Mouse (Mus musculus): ENCODE data around the gene Polrmt. TPM values are rescaled to one million over a fixed set of nuclear protein-coding genes. Genes with fewer than 3 reads are reported as not detected.
A peak's percentile ranks its signal among the peaks of the same experiment; 100 is the strongest.

Polrmt gene
- polyA plus RNA-seq, 1 experiment from 2014 or later = 58.6 TPM

DNA sequence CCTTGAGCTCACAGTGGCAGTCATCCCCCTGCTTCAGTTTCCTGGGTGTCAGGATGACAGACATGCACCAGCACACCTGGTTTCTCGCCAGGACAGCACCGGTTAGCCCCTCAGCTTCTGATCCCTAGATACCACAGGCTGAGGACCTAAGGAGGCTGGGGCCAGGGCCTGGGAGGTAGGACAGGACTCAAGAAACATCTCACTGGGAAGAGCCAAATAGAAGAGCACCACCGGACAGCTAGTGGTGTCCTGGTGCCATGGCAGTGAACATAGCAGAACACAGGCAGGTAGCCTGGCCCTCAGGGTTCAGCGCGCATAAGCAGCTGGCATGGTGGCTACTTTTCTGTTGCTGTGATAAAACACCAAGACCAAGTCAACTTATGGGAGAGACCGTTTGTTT, 47.9 kb downstream of the Polrmt start:
- DNase-seq (ENCODE audit: low spot score) = no peak
- 92% methylated on average over 6 of the region's 6 CpGs for WGBS
- H3K4me3 ChIP-seq = no peak overlapping the region
- no peaks in the 10 kb centered on the region for H3K9me3 ChIP-seq (replicated peaks)
- no peaks in the 10 kb centered on the region for H3K27me3 ChIP-seq (ENCODE audit: low read depth, poor library complexity, severe bottlenecking)
- H3K4me1 ChIP-seq = peaks cover 28% of the 10 kb centered on the region
- H3K36me3 ChIP-seq = no peaks in the 10 kb centered on the region
- H3K27ac ChIP-seq = no peak overlapping the region

DNA sequence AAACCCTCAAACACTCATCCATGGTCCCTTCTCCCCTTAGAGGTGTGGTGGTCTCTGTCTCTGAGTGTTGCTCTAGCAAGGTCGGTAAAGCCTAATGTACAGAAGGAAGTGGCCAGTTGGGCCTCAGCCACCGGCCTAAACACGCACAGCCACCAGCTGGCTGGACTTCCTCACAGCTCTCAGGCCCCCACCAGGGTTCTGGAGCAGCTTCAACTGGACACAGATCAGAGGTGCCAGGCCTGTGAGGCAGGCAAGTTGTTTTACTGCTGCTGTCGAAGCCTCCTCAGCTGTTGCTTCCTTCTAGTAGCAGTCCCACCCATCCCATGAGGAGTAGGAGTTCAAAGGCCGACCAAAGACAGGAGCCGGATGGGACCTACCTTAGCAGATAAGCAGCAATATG, 48.5 kb downstream of the Polrmt start:
- peaks cover 28% of the 10 kb centered on the region for H3K4me1 ChIP-seq
- DNase-seq (ENCODE audit: low spot score) = no peak
- H3K9me3 ChIP-seq (replicated peaks) = no peaks in the 10 kb centered on the region
- 82% methylated on average over 6 of the region's 6 CpGs for WGBS
- peak overlapping the region; percentile 28; the same call in 1 of the 2 replicates for H3K27ac ChIP-seq
- H3K27me3 ChIP-seq (ENCODE audit: low read depth, poor library complexity, severe bottlenecking) = no peaks in the 10 kb centered on the region
- H3K36me3 ChIP-seq = no peaks in the 10 kb centered on the region
- no peak overlapping the region for H3K4me3 ChIP-seq

DNA sequence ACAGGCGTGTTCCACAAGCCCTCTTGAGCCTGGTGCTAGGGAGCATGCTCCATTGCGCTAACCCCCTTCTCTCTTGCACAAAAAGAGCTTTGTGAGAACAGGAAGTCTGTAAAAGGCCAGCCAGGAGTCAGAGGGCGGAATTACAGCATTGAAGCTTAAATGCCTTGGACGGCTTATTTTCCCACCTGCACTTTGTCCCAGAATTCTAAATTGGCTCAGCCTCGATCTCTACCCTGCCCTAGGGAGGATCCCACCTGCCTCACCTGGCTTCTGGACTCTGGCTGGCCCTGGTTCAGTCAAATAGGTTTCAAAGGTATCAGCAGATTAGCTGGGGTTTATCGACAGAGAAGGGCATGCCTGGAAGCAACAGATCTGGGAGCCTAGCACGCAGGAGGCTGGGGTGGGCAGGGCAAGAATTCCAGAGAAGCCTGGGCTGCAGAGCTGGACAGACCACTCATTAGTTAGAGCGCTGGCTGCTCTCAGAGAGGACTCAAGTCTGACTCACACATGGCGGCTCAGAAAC, 50.2 kb downstream of the Polrmt start:
- peaks cover 22% of the 10 kb centered on the region for H3K4me1 ChIP-seq
- DNase-seq (ENCODE audit: low spot score) = no peak
- H3K4me3 ChIP-seq = no peak overlapping the region
- peaks cover 2% of the 10 kb centered on the region; the same call in 1 of the 2 replicates for H3K36me3 ChIP-seq
- no peaks in the 10 kb centered on the region for H3K9me3 ChIP-seq (replicated peaks)
- no peaks in the 10 kb centered on the region for H3K27me3 ChIP-seq (ENCODE audit: low read depth, poor library complexity, severe bottlenecking)
- WGBS = 62% methylated on average over 9 of the region's 9 CpGs
- H3K27ac ChIP-seq = peak overlapping the region; percentile 81

DNA sequence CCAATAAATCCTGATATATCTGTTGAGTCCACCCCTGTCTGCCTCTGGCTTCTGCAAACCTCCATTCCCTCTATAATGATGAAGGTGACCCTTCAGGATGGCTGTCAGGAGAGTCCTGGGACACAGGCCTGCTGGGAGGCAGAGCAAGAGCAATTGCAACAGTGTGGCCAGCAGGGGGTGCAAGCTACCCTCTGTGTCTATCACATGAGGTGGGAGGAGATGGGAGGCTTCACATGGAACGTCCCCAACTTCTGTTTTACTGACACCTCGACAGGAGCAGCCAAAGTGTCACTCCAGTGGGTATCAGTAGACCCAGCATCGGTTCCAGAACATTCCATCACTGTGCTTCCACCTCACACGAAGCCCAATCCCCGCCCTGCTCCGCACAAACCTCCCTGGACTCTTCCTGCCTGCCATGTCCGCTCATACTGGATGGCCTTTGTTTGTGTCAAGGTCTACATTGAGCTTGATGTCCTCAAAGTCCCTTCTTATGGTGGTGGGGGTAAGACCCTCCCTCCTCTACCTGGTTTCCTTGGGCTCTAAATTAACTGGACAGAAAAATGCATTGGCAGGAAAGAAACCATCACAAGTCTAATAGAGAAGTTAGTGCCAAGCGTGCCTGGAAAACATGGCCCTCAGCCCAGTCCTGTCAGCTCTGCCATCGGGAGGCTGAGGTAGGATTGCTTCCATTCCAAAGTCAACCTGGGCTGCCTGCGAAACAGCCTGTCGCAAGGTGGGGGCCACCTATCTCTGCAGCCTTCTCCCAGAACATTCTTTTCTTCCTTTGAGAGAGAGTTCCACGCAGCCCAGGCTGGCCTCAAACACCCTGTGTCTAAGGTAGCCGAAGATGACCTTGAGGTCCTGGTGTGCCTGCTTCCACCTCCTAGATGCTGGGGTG, 50.9 kb downstream of the Polrmt start:
- no peaks in the 10 kb centered on the region for H3K27me3 ChIP-seq (ENCODE audit: low read depth, poor library complexity, severe bottlenecking)
- peak overlapping the region; percentile 81; the same call in 1 of the 2 replicates for H3K27ac ChIP-seq
- peak; percentile 79 for DNase-seq (ENCODE audit: low spot score)
- no peaks in the 10 kb centered on the region for H3K9me3 ChIP-seq (replicated peaks)
- peaks cover 2% of the 10 kb centered on the region; the same call in 1 of the 2 replicates for H3K36me3 ChIP-seq
- H3K4me3 ChIP-seq = no peak overlapping the region
- WGBS = 71% methylated on average over 13 of the region's 13 CpGs
- H3K4me1 ChIP-seq = peaks cover 15% of the 10 kb centered on the region

DNA sequence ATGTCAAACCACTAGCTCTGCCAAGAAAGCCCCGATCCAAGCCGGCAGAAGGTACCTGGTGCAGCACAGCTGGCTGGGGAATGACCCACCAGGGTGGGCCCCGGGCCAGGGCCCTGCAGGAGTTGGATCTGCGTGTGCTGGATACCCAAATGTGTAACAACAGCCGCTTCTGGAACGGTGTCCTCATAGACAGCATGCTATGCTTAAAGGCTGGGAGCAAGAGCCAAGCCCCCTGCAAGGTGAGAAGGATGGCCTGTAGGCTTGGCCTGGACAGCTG, 52.1 kb downstream of the Polrmt start:
- Histone ChIP-seq H3K4me3 (no peak overlapping the region), H3K36me3 (peaks cover 10% of the 10 kb centered on the region), H3K9me3 (replicated peaks) (no peaks in the 10 kb centered on the region), H3K27me3 (ENCODE audit: low read depth, poor library complexity, severe bottlenecking) (no peaks in the 10 kb centered on the region), H3K27ac (peak overlapping the region; percentile 25; the same call in 1 of the 2 replicates), H3K4me1 (peaks cover 15% of the 10 kb centered on the region)
- DNase-seq (ENCODE audit: low spot score) = no peak
- WGBS = 84% methylated on average over 6 of the region's 6 CpGs

DNA sequence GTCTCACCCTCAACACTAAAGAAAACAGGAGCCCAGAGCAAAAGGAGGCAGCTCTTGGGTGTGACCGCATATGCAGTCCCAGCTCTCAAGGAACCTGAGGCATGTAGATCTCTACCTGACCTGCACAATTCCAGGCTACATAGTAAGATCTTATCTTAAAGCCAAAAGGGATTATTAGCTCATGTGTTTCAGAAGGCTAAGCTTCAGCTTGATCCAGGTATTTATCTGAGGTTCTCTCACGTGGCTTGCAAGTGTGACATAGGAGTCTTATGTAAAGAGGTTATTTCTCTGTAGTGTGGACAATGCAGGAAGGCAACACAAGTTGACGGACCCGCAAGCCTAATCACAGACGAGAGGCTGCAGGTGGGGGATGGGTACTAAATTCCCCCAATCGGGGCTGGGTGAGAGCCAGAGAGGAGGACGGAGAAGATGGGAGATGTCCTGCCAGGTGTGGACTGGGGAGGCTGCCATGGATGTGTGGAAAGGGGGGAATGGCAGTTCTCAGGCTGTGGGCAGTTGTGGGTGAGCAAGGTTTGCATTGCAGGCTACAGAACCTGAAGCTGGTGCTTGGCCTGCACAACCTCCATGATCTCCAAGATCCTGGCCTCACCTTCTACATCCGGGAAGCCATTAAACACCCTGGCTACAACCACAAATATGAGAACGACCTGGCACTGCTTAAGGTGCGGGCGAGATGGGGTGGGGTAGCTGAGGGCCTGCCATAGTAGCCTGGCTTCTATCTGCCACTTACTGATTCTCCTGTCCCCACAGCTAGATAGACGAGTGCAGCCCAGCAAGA, 52.6 kb downstream of the Polrmt start:
- Histone ChIP-seq H3K4me1 (peaks cover 15% of the 10 kb centered on the region), H3K27ac (peak overlapping the region; percentile 25; the same call in 1 of the 2 replicates), H3K9me3 (replicated peaks) (no peaks in the 10 kb centered on the region), H3K4me3 (no peak overlapping the region), H3K27me3 (ENCODE audit: low read depth, poor library complexity, severe bottlenecking) (no peaks in the 10 kb centered on the region), H3K36me3 (peaks cover 15% of the 10 kb centered on the region)
- DNase-seq (ENCODE audit: low spot score) = no peak
- WGBS = 79% methylated on average over 12 of the region's 12 CpGs

DNA sequence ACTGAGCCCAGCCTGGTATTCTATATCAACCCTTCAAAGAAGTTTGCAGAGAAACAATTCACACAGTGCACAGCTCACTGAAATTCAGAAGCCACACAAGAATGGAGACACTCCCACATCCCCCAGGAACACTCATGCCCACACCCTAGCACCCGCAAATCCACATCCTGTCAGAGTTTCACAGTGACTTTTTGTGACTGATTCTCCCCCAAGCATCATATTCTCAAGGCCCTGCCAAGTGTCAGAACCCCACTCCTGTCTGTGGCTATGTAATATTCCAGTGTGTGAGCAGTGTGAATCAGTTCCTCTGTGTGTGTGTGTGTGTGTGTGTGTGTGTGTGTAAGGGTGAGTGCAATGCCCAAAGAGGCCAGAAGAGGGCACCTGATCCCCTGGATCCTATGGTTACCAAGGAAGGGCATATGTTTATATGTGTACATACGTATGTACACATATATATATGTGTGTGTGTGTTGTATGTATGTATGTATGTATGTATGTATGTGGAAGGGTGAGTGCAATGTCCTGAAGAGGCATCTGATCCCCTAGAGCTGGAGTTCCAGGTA, 54.3 kb downstream of the Polrmt start:
- no peak for DNase-seq (ENCODE audit: low spot score)
- peaks cover 15% of the 10 kb centered on the region for H3K4me1 ChIP-seq
- H3K27me3 ChIP-seq (ENCODE audit: low read depth, poor library complexity, severe bottlenecking) = no peaks in the 10 kb centered on the region
- H3K27ac ChIP-seq = no peak overlapping the region
- H3K9me3 ChIP-seq (replicated peaks) = no peaks in the 10 kb centered on the region
- no peak overlapping the region for H3K4me3 ChIP-seq
- WGBS = 96% methylated on average over 2 of the region's 2 CpGs
- peaks cover 32% of the 10 kb centered on the region for H3K36me3 ChIP-seq

DNA sequence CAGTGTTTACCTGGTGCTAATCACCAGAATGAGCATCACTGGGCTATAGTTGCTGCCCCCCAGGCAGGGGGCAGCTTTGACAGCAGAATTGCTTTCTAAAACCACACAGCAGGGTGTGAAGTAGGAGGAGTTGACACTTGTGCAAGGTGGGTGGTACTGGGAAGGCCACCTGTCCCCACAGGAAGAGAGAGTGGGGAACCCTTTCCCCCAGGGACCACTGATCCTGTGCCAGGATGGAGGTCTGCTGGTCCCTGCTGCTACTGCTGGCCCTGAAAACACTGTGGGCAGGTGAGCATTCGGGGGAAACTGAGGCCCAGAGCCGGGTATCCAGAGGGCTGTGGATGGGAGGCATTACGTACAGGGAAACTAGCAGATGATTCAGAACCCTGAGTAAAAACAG, 57.2 kb downstream of the Polrmt start:
- WGBS = 90% methylated on average over 3 of the region's 3 CpGs
- Histone ChIP-seq H3K27ac (no peak overlapping the region), H3K4me3 (no peak overlapping the region), H3K4me1 (peaks cover 2% of the 10 kb centered on the region), H3K27me3 (ENCODE audit: low read depth, poor library complexity, severe bottlenecking) (no peaks in the 10 kb centered on the region), H3K36me3 (peaks cover 61% of the 10 kb centered on the region), H3K9me3 (replicated peaks) (no peaks in the 10 kb centered on the region)
- DNase-seq (ENCODE audit: low spot score) = no peak

DNA sequence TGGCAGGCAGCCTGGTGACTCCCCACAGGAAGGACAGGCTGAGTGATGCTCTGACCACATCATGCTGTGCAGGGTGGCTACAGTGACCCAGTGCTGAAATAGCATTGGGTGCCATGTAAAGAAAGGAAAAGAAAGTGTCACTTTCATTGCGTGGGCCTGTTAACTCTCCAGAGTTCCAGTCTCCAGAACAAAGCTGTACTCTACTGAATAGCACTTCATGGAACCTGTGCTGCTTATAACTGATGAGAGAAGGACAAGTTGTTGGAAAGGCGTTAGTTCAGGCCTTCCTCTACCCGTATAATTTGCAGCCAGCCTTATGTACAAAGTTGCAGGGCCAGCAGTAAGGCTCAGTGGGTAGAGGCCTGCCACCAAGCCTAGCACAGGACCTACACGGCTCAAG, 57.7 kb downstream of the Polrmt start, which contains the start of gene Gzmm:
Gzmm (plus strand) TSS at position 301 of the 400 bp plus-strand sequence.
- 77% methylated on average over 4 of the region's 4 CpGs for WGBS
- Histone ChIP-seq H3K9me3 (replicated peaks) (no peaks in the 10 kb centered on the region), H3K36me3 (peaks cover 66% of the 10 kb centered on the region), H3K4me1 (peaks cover 7% of the 10 kb centered on the region), H3K27me3 (ENCODE audit: low read depth, poor library complexity, severe bottlenecking) (no peaks in the 10 kb centered on the region), H3K27ac (no peak within 1 kb of the TSS), H3K4me3 (no peak within 1 kb of the TSS)
- no peak for DNase-seq (ENCODE audit: low spot score)

DNA sequence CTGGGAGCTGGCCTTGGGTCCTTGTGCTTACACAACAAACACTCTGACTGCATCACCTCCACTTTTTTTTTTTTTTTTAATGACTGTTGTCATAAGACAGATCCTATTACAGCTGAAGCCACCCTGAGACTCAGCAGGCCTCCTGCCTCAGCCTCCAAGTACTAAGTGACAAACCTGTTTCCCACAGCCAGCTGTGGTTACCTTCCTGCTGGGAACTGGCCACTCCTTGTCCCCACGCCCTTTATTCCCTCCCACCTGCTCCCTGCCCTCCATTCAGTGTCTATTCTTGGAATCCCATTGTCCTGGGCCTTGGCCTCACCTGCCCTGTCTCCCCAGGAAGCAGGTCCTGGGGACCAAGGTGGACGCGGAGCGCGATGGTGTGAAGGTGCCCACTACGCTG, 58.9 kb downstream of the Polrmt start:
- Histone ChIP-seq H3K36me3 (peaks cover 66% of the 10 kb centered on the region), H3K4me3 (no peak overlapping the region), H3K9me3 (replicated peaks) (no peaks in the 10 kb centered on the region), H3K4me1 (peaks cover 17% of the 10 kb centered on the region), H3K27me3 (ENCODE audit: low read depth, poor library complexity, severe bottlenecking) (no peaks in the 10 kb centered on the region), H3K27ac (no peak overlapping the region)
- no peak for DNase-seq (ENCODE audit: low spot score)
- 91% methylated on average over 6 of the region's 6 CpGs for WGBS

DNA sequence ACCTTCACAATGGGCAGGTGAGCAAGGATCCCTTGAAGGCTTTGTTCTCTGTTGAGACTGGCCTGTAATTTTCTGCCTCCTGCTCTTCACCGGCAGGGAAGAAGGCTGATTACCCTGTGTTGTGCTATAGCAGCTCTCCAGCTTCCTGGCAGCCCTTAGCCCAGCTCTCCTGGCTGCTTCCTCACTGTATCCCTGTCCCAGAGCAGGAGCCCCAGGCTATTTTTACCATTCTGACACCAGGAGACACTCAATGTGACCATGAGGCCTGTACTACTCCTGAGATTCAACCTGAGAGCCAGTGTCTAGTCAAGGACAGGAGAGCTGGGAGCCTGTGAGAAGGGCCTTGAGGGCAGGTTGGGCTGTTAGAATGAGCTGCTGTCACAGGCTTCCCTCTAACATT, 59.7 kb downstream of the Polrmt start:
- DNase-seq (ENCODE audit: low spot score) = no peak
- 89% methylated on average over 1 of the region's 1 CpGs for WGBS
- Histone ChIP-seq H3K27ac (no peak overlapping the region), H3K9me3 (replicated peaks) (no peaks in the 10 kb centered on the region), H3K4me1 (peaks cover 17% of the 10 kb centered on the region), H3K36me3 (peaks cover 64% of the 10 kb centered on the region), H3K27me3 (ENCODE audit: low read depth, poor library complexity, severe bottlenecking) (no peaks in the 10 kb centered on the region), H3K4me3 (no peak overlapping the region)

DNA sequence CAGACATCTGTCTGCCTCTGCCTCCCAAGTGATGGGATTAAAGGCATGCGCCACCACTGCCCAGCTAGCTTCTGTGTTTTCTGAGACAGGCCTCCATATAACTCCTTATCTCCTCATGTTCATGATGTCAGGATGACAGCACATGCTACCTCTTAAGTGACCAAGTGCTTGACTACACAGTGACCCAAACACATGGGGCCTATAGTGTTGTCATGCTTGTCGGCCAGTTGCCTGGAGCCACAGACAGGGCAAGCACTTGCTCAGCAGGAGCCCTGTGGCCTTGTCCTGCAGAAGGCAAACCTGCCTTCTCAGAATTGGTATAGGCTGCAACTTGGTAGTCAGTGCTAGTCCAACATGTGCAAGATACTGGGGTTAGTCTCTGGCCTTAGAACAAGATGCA, 60.2 kb downstream of the Polrmt start:
- 90% methylated on average over 2 of the region's 2 CpGs for WGBS
- no peak overlapping the region for H3K27ac ChIP-seq
- H3K36me3 ChIP-seq = peaks cover 64% of the 10 kb centered on the region
- no peak for DNase-seq (ENCODE audit: low spot score)
- H3K4me1 ChIP-seq = peaks cover 18% of the 10 kb centered on the region
- H3K9me3 ChIP-seq (replicated peaks) = no peaks in the 10 kb centered on the region
- no peaks in the 10 kb centered on the region for H3K27me3 ChIP-seq (ENCODE audit: low read depth, poor library complexity, severe bottlenecking)
- no peak overlapping the region for H3K4me3 ChIP-seq
